Mouse (Mus musculus) kidney, adult 2 months (tissue): ENCODE measurements at regions not wholly inside any gene's neighbourhood (a gene's known extent, or its start where the extent isn't known, plus 50 kb on each side); places are given as distances from the start of the nearest gene placed in this dataset.

ENCODE experiments used
- DNase-seq: peaks from one replicate; pipeline ENCODE4 v3.0.0; 2021
- H3K27ac ChIP-seq: fragments of 200-500 bp; 2 replicates; pipeline ENCODE4 v1.5.1; 2012; ENCODE audit warnings: low read depth, low read length, control low read depth, inconsistent platforms; ENCODE audit not compliant: insufficient read depth
- H3K27me3 ChIP-seq: fragments of 200-500 bp; replicated peaks from 2 replicates; pipeline ENCODE4 v1.6.1; 2012; ENCODE audit warnings: mild to moderate bottlenecking, moderate library complexity, low read length, inconsistent platforms; ENCODE audit not compliant: control insufficient read depth, insufficient read depth
- H3K36me3 ChIP-seq: fragments of 200-500 bp; 2 replicates; pipeline ENCODE4 v1.6.1; 2012; ENCODE audit warnings: mild to moderate bottlenecking, moderate library complexity, low read length, inconsistent platforms; ENCODE audit not compliant: control insufficient read depth, insufficient read depth
- H3K4me1 ChIP-seq: fragments of 200-500 bp; 2 replicates; pipeline ENCODE4 v1.6.1; 2011; ENCODE audit warnings: low read length; ENCODE audit not compliant: control insufficient read depth, insufficient read depth
- H3K4me3 ChIP-seq: fragments of 200-500 bp; 2 replicates; pipeline ENCODE4 v1.5.1; 2011; ENCODE audit warnings: mild to moderate bottlenecking, low read depth, low read length, control low read depth; ENCODE audit not compliant: insufficient read depth
- CTCF ChIP-seq: fragments of 200-500 bp; conservative IDR thresholded peaks from 2 replicates; pipeline ENCODE4 v1.5.1; 2011; ENCODE audit warnings: low read depth, mild to moderate bottlenecking, control low read depth, low read length, moderate library complexity, mixed read lengths; ENCODE audit not compliant: insufficient read depth, insufficient read length
- POLR2A ChIP-seq: fragments of 200-500 bp; IDR thresholded peaks from one replicate; pipeline ENCODE4 v1.6.1; 2011; ENCODE audit warnings: low read depth, low read length, control low read depth
- WGBS: fragments of 180-500 bp; shearing (Covaris S2); methylation state at CpG from one replicate; pipeline ENCODE4 v1.1.7; 2018; 5-methylcytosine and 5-hydroxymethylcytosine counted together

GRCm38 (mm10) chr12:32640591-32640990 is 178.8 kb upstream of the Nampt start:
- H3K4me3 ChIP-seq, result no peak overlapping the region
- H3K27me3 ChIP-seq, result no peaks in the 10 kb centered on the region
- no peaks in the 10 kb centered on the region for H3K4me1 ChIP-seq
- H3K36me3 ChIP-seq, result no peaks in the 10 kb centered on the region
- TF ChIP-seq CTCF (no peak), POLR2A (no peak)
- H3K27ac ChIP-seq, result no peak overlapping the region
- WGBS, result 65% methylated on average over 2 of the region's 2 CpGs
- DNase-seq, result no peak

GRCm38 (mm10) chr12:32642493-32642892 is 176.9 kb upstream of the Nampt start:
- WGBS, result 77% methylated on average over 1 of the region's 1 CpGs
- H3K27me3 ChIP-seq, result no peaks in the 10 kb centered on the region
- H3K36me3 ChIP-seq, result no peaks in the 10 kb centered on the region
- no peak overlapping the region for H3K4me3 ChIP-seq
- TF ChIP-seq POLR2A (no peak), CTCF (no peak)
- no peak for DNase-seq
- no peaks in the 10 kb centered on the region for H3K4me1 ChIP-seq
- no peak overlapping the region for H3K27ac ChIP-seq

GRCm38 (mm10) chr12:32653096-32653495 is 166.2 kb upstream of the Nampt start:
- DNase-seq, result no peak
- Histone ChIP-seq H3K27ac (no peak overlapping the region), H3K4me3 (no peak overlapping the region), H3K27me3 (no peaks in the 10 kb centered on the region), H3K36me3 (no peaks in the 10 kb centered on the region), H3K4me1 (no peaks in the 10 kb centered on the region)
- TF ChIP-seq POLR2A (no peak), CTCF (0 out of 2 replicates have a peak, but pooled peaks have one; percentile 11)
- WGBS, result 97% methylated on average over 1 of the region's 1 CpGs

GRCm38 (mm10) chr12:32656194-32656593 is 163.2 kb upstream of the Nampt start:
- 58% methylated on average over 2 of the region's 2 CpGs for WGBS
- Histone ChIP-seq H3K27me3 (no peaks in the 10 kb centered on the region), H3K36me3 (no peaks in the 10 kb centered on the region), H3K27ac (no peak overlapping the region), H3K4me1 (no peaks in the 10 kb centered on the region), H3K4me3 (no peak overlapping the region)
- TF ChIP-seq CTCF (no peak), POLR2A (no peak)
- DNase-seq, result no peak

- 50% methylated on average over 8 of the region's 8 CpGs for WGBS
- Histone ChIP-seq H3K4me1 (peaks cover 5% of the 10 kb centered on the region; the same call in 1 of the 2 replicates), H3K27me3 (no peaks in the 10 kb centered on the region), H3K27ac (peak overlapping the region; percentile 80), H3K4me3 (no peak overlapping the region), H3K36me3 (no peaks in the 10 kb centered on the region)
- TF ChIP-seq CTCF, result no peak
- no peak for TF ChIP-seq POLR2A
- DNase-seq, result peak; percentile 80
These were observed 157.4 kb upstream of the Nampt start for GRCm38 (mm10) chr12:32661782-32662413.

- Histone ChIP-seq H3K27ac (no peak overlapping the region), H3K4me1 (peaks cover 5% of the 10 kb centered on the region; the same call in 1 of the 2 replicates), H3K4me3 (no peak overlapping the region), H3K27me3 (no peaks in the 10 kb centered on the region), H3K36me3 (no peaks in the 10 kb centered on the region)
- peak; percentile 33 for DNase-seq
- TF ChIP-seq CTCF, result no peak
- no peak for TF ChIP-seq POLR2A
- 67% methylated on average over 1 of the region's 1 CpGs for WGBS
These were observed 153.3 kb upstream of the Nampt start for GRCm38 (mm10) chr12:32666040-32666439.

GRCm38 (mm10) chr12:32677908-32678307 is 141.4 kb upstream of the Nampt start:
- Histone ChIP-seq H3K27me3 (no peaks in the 10 kb centered on the region), H3K36me3 (no peaks in the 10 kb centered on the region), H3K27ac (no peak overlapping the region), H3K4me3 (no peak overlapping the region), H3K4me1 (peaks cover 8% of the 10 kb centered on the region; the same call in 1 of the 2 replicates)
- TF ChIP-seq CTCF, result no peak
- TF ChIP-seq POLR2A, result no peak
- WGBS, result 33% methylated on average over 1 of the region's 1 CpGs
- DNase-seq, result peak; percentile 79

- DNase-seq, result no peak
- Histone ChIP-seq H3K27ac (0 out of 2 replicates have a peak overlapping the region, but pooled peaks have one; percentile 8), H3K4me3 (no peak overlapping the region), H3K27me3 (no peaks in the 10 kb centered on the region), H3K36me3 (no peaks in the 10 kb centered on the region), H3K4me1 (peaks cover 8% of the 10 kb centered on the region; the same call in 1 of the 2 replicates)
- TF ChIP-seq POLR2A, result no peak
- TF ChIP-seq CTCF, result no peak
- 65% methylated on average over 1 of the region's 1 CpGs for WGBS
These were observed 140.6 kb upstream of the Nampt start for GRCm38 (mm10) chr12:32678756-32679155.
